In the genomic region with DNA sequence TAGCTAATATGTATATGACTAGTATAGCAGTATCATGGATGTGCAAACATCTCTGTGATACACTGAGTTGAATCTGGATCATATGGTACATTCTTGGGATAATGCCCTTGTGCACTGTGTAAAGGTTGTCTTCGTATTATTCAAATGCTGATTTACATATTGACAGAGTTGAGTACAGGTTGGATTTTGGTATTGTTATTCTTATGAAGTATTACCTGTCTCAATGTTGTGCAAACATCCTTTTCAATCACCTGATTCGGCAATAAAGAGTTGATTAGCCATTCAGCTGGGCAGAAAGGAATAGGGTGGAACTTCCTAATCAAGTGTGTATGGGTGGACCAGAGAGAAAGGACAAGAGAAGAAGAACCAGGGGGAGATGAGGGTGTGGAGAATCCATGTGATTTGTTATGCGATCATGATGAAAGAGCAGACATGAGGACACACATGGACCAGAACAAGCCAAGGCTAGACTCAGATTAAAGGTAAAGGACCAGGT, we compare ENCODE assay signal across 28 mouse cellular contexts.
"Had no signal": no experiment of that assay in that cellular context is flagged by ENCODE, and none has a peak within 500 bp of the region (broad histone marks: within the 10 kb centered on the region; RNA-seq: fewer than 3 reads in every experiment).

No protein-coding gene starts in this region.

- H3K4me1 ChIP-seq: heart, embryonic 13.5 days; heart, embryonic 15.5 days; intestine, embryonic 15.5 days; limb, embryonic 13.5 days; limb, embryonic 15.5 days; liver, embryonic 12.5 days had no signal

- H3K4me2 ChIP-seq: heart, embryonic 11.5 days; heart, embryonic 13.5 days; heart, embryonic 15.5 days; hindbrain, embryonic 14.5 days; intestine, embryonic 15.5 days; limb, embryonic 13.5 days; limb, embryonic 15.5 days; liver, embryonic 12.5 days had no signal

- H3K4me3 ChIP-seq: gastrocnemius, adult 2 months; heart, adult 2 months; heart, embryonic 13.5 days; heart, embryonic 15.5 days; intestine, embryonic 15.5 days; layer of hippocampus, adult 2 months; limb, embryonic 13.5 days; limb, embryonic 15.5 days; liver, embryonic 12.5 days had no signal

- H3K9me3 ChIP-seq: heart, embryonic 13.5 days; heart, embryonic 15.5 days; intestine, embryonic 15.5 days; limb, embryonic 13.5 days; limb, embryonic 15.5 days; liver, embryonic 12.5 days had no signal

- H3K9ac ChIP-seq: heart, embryonic 13.5 days; heart, embryonic 15.5 days; hindbrain, embryonic 14.5 days; intestine, embryonic 15.5 days; limb, embryonic 13.5 days; limb, embryonic 15.5 days; liver, embryonic 12.5 days; liver, embryonic 14.5 days had no signal

- DNase-seq: gastrocnemius, adult 2 months; gastrocnemius, postnatal 10 days; gastrocnemius, postnatal 25 days; heart, adult 11 months; heart, adult 2 months; heart, postnatal 14 days; heart, postnatal 36 days; kidney, adult 18-20 months; kidney, adult 8-10 months; kidney, postnatal 10 days; kidney, postnatal 25 days; kidney, postnatal 4 days; layer of hippocampus, adult 9-11 months; layer of hippocampus, postnatal 36 days; left cerebral cortex, postnatal 4 days had no signal

- H3K27me3 ChIP-seq: heart, embryonic 13.5 days; heart, embryonic 15.5 days; intestine, embryonic 15.5 days; limb, embryonic 13.5 days; limb, embryonic 15.5 days; liver, embryonic 12.5 days had no signal

- ATAC-seq: hindbrain, embryonic 16.5 days; inflammation-experienced regulatory T-cells, adult 6 months; intestine, embryonic 15.5 days; intestine, postnatal 0 days; liver, embryonic 12.5 days had no signal

- H3K36me3 ChIP-seq: heart, embryonic 13.5 days; heart, embryonic 15.5 days; intestine, embryonic 15.5 days; limb, embryonic 13.5 days; limb, embryonic 15.5 days; liver, embryonic 12.5 days had no signal

- H3K27ac ChIP-seq: gastrocnemius, adult 2 months; heart, adult 2 months; heart, embryonic 13.5 days; heart, embryonic 15.5 days; hindbrain, embryonic 14.5 days; intestine, embryonic 15.5 days; layer of hippocampus, adult 2 months; limb, embryonic 13.5 days; limb, embryonic 15.5 days; liver, embryonic 12.5 days; liver, embryonic 14.5 days had no signal
